Mouse (Mus musculus) megakaryocyte, adult 5-6 weeks (primary cell): ENCODE results near the gene Duxf3. TPM values are rescaled to one million over a fixed set of nuclear protein-coding genes. Genes with fewer than 3 reads are reported as not detected.
"Not testable (repeated sequence)": the region's sequence is repeated elsewhere in the genome, so short reads cannot be mapped to it uniquely, and the experiment has no call there.

Experiments used
- ATAC-seq: 2 replicates; pipeline ENCODE4 v1.8.0; 2016; ENCODE audit warnings: mild to moderate bottlenecking, inconsistent platforms; ENCODE audit not compliant: poor library complexity, severe bottlenecking
- total RNA-seq, 2 experiments: library from RNA; stranded (forward) in 1 of 2; stranded (reverse) in 1 of 2; fragments of 153-499, 151-499 nt in 1 of 2; fragments of 221-1000, 200-1000 nt in 1 of 2; gene quantifications; 2 replicates each; pipeline versions ENCODE4 v1.2.3 to v1.2.4; 2015 to 2017

The Duxf3 gene
- total RNA-seq (2015), result not detected in 2 replicates
- not detected in 2 replicates for total RNA-seq (2017)

DNA sequence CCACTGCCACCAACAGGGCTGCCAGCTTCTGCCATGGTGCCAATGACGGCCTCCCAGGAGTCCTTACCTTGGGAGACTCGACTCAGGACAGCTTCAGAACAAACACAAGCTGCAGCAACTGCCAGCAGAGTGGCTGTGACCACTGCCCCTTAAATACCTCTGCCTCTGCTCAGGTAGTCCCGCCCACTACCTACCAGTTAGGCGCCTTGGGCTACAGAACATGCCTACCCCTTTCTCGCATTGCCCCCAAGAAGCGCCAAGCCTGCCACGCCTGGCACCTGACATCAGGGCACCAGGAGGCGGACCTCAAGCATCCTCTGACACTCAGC is at the start of gene Duxf3:
Duxf3 (minus strand) TSS at position 35 of the 329 bp plus-strand sequence.
- peak; percentile 16 for ATAC-seq

DNA sequence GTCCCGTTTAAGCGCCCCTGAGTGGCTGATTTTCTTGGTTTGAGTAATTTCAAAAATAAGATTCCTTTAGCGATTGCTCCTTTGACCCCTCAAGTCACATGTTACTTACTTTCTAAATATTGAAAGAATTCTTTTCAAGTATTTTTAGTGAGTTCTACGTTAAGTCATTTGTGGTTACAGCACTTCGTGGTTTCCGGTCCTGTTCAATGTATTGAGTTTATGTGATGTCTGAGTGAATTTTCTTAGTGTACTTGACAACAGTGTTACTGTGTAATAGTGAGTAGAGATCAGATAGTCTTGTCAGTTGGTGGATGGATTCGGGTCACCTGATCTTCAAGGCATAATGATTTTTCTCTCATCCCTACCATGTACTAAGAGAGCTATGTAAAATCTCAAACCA is 49.8 kb upstream of the Duxf3 start:
- no peak for ATAC-seq

DNA sequence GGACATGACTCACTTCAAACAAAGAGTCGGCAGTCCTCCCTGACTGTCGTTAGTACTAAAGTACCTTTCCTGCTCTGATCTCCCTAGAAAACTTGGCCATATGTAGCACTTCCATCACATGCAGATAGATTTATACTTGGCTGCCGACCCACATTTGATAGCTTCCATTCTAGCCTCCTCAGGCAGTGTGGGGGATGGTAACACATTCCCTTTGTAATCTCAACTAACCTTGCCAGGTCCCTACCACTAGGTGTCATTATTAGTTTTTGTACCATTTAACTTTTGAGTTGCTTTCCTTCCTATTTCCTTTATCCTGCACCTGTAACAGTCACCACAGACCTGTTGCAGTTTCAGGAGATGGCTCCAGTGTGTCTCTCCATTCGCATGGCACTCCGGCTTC is 26.0 kb upstream of the Duxf3 start:
- ATAC-seq, result no peak

DNA sequence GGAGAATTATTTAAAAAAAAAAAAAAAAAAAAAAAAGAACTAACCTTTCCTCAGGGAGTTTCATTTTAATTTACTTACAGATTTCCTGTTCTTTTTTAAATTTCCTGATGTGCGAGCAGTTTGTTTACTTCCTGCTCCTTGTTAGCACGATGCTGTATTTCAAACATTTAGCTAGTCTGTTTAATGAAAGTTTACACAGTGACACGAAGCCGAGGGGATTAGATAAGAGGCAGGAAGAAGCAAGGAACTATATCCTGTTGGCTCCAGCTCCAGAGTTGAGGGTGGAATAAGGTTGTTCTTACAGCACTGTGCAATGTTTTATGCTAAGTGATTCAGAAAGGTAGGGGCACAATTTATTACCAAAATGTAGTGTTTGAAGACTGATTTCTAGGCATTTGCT is 23.5 kb upstream of the Duxf3 start:
- ATAC-seq, result no peak

DNA sequence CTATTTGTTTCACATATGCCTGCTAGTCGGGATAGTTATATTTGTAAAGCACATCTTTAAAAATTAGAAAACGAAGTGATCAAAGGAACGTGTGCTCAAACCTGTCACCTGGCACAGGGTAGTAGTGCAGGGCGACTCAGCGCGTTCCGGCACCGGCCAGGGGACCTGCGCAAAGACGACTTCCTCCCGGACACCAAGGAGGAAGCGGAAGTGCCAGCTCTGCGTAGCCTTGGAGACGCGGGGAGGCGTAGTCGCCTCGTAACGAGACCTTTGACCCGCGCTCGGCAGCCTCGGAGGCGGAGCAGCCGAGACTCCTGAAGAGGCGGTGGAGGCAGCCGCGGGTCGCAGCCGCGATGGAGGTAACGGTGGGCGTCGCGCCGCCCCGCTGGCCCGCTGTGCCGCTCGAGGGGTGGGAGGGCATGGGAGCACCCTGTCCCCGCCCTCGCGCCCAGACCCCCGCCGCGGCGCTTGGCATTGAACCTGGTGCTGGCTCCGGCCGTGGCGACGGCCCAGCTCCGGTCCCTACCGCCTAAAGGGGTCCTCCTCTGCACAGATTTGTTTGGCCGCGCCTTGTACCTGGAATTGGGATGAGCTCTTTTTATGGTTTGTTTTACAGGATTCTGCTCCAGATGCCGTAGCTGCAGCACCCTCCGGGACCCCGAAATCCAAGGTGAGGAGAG is 22.9 kb upstream of the Duxf3 start, which contains the start of gene Gcc2:
Gcc2 (plus strand) TSS at position 285 of the 680 bp plus-strand sequence.
- peak; percentile 100 for ATAC-seq

DNA sequence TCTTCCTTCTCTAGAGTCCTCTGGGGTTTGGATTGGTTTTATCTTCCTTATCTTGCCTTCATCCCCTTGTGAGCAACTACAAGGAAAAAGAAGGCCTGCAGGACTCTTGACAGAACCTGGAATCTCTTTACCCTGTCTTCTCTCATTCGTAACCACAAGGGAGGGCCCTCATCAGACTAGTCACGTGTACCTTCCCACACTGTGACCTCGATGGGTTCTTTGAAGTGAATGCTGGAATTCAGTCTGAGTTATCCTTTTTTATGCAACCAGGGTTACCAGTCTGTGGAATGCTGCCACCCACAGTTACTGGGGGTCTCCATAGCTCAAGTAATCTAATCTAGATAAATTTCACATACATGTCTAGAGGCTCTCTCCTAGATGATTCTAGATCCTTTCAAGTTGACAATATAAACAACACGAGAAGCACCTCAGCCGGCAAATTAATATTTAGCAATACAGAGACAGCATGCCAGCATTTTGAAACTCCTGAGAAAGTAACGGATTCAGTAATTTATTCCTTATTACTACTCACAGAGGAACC is 22.2 kb upstream of the Duxf3 start:
- peak; percentile 9 for ATAC-seq

DNA sequence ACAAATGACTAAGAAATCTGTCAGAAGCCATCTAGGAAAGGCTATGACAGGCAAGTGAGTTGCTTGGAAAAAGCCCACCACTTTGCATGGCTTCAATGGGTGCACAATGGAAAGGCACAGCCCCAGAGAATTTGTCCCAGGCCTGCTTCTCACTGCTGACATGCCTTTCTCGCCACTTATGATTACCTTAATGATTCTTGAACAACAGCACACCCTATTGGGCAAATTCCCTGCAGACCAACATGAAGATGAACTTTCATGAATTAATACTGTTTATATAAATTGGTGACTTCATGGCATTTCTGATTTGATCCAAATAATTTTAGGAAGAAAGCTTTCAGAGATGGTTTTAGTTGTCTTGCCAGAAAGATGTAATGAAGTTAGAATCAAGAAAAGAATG is 17.1 kb upstream of the Duxf3 start:
- no peak for ATAC-seq

DNA sequence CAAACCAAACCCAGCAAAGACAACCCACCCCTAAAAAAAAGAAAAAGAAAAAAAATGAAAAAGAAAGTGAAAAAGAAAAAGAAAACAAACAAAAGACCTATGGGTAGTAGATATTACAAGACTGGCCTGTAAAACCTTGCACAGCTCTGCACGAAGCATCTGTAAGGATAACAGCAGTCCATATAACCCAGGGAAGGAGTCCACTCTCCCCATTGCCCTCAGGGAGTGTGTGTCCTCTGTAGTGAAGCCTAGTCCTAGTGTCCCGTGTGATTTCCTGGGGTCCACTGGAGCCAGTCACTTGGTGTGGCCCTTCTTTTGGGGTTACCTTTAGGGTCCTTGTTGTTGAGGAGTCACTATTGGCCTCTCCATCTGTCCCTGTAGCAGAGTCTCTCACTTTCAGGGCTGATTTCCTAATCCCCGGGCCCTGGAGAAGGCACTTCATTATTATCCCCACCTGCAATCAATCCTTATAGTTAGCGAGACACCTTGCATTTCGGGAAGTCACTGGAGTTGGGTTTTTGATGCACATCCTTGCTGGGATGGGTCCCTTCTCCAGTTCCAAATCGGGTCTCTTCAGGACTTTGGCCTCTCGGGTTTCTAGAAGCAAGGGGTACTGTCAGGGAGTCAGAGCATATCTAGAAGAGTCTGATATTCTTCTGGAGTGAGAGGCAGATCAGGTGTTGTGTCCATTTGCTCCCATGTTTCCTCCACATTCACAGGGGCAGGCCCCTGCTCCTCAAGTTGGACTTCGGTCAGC is 6.7 kb upstream of the Duxf3 start:
- ATAC-seq, result peak; percentile 62

DNA sequence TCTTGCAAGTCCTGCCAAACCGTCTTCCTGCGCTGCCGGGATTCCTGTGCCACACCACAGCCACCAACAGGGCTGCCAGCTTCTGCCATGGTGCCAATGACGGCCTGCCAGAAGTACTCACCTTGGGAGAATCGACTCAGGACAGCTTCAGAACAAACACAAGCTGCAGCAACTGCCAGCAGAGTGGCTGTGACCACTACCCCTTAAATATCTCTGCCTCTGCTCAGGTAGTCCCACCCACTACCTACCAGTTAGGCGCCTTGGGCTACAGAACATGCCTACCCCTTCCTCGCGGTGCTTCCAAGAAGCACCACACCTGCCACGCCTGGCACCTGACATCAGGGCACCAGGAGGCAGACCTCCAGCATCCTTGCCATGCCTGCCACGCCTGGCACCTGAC is 4.1 kb upstream of the Duxf3 start, which contains the start of gene Gm4981:
Gm4981 (minus strand) TSS at position 89 of the 400 bp plus-strand sequence.
- no peak for ATAC-seq

DNA sequence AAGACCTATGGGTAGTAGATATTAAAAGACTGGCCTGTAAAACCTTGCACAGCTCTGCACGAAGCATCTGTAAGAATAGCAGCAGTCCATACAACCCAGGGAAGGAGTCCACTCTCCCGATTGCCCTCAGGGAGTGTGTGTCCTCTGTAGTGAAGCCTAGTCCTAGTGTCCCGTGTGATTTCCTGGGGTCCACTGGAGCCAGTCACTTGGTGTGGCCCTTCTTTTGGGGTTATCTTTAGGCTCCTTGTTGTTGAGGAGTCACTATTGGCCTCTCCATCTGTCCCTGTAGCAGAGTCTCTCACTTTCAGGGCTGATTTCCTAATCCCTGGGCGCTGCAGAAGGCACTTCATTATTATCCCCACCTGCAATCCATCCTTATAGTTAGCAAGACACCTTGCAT is 2.5 kb upstream of the Duxf3 start:
- not testable (repeated sequence) for ATAC-seq

DNA sequence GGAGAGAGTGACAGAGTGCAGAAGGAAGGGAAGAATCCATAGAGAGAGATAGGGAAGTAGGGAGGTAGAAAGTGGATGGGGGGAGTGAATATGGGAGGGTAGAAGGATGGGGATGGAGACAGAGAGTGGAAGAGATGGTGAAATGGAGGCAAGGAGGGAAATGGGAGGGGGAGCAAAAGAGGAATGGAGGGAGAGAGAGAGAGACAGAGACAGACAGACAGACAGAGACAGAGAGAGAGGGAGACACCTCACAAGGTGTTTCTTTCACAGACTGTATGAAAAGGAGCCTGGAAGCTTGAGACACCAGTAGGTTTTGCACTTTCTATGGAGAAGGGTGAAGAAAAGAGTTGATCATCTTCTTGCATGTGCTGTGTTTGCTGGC is 1.3 kb upstream of the Duxf3 start:
- ATAC-seq, result not testable (repeated sequence)

DNA sequence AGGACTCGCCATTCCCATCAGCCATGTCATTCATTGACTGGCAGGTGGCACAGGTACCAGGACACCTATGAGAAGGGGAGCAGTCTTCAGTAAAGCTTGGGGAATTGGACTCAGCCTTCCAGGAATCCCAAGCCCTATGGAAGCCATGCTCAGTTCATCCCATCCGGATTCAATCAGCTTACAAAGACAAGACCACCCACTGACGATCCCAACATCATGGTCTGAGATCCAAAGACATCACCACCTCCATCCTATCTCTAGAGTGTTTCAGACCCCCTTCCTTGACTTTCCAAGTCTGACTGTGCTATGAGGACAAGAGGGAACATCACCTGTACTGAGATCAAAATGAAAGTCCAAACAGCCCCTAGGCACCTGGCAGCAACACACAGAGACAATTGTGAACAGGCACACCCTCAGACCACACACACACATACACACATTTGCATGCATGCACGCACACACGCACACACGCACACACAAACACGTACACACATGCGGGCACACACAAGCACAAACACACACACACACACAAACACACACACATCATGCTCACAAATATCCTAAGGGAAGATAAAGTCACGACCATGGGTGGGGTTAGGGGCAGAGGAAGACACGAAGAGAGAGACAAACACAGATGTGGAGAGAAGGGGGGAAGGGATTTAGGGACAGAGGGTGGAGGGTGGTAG is 722 bp upstream of the Duxf3 start:
- ATAC-seq, result peak; percentile 7; the same call in 1 of the 2 replicates

DNA sequence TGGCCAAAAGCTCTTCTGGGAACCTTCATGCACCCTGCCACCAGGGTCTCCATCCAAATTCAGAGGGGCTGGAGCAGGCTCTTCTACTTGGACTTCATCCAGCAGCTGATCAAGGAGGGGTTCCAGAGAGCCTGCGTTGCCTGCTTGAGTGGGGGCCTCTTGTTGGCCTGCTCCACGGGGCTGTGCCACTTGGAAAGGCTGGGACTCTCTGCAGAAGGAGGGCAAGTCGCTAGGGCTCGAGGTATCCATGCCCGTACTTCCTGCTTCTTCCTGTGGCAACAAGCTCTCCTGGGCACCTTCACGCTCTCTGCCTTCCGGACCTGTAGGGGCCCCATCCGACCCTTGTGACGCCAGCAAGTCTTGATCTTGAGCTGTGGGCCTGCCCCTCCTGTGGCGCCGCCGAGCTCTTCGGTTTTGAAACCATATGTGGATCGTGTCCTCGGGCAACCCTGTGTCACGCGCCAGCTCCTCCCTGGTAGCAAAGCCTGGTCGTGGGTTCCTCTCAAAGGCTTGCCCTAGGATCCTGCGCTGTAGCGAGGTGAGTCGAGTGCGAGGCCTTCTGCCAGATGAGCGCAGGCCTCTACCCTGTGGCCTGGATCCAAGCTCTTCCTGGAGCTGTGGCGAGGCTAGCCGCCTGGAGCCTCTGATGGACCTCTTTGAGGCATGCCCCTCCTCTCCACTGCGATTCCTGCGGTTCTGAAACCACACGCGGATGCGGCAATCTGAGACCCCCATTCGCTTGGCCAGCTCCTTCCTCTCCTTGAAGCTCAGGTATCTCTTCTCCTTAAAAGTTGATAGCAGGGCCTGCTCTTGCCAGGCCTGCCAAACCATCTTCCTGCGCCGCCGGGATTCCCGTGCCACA is 465 bp downstream of the Duxf3 start:
- ATAC-seq, result peak; percentile 47

DNA sequence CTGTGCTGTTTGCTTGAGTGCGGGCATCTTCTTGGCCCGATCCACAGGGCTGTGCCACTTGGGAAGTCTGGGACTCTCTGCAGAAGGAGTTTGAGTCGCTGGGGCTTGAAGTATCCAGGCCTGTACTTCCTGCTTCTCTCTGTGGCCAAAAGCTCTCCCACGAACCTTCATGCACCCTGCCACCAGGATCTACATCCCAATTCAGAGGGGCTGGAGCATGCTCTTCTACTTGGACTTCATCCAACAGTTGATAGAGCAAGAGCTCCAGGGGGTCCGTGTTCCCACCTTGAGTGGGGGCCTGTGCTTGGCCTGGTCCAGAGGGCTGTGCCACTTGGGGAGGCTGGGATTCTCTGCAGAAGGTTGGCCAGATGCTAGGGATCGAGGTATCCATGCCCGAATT is 1.4 kb downstream of the Duxf3 start:
- ATAC-seq, result not testable (repeated sequence)

DNA sequence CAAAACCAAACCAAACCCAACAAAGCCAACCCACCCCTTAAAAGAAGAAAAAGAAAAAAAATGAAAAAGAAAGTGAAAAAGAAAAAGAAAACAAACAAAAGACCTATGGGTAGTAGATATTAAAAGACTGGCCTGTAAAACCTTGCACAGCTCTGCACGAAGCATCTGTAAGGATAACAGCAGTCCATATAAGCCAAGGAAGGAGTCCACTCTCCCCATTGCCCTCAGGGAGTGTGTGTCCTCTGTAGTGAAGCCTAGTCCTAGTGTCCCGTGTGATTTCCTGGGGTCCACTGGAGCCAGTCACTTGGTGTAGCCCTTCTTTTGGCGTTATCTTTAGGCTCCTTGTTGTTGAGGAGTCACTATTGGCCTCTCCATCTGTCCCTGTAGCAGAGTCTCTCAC is 2.5 kb downstream of the Duxf3 start:
- ATAC-seq, result not testable (repeated sequence)

DNA sequence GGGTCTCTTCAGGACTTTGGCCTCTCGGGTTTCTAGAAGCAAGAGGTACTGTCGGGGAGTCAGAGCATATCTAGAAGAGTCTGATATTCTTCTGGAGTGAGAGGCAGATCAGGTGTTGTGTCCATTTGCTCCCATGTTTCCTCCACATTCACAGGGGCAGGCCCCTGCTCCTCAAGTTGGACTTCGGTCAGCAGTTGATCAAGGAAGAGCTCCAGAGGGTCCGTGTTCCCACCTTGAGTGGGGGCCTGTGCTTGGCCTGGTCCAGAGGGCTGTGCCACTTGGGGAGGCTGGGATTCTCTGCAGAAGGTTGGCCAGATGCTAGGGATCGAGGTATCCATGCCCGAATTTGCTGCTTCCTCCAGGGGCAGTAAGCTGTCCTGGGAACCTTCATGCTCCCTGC is 4.7 kb downstream of the Duxf3 start:
- ATAC-seq, result not testable (repeated sequence)

DNA sequence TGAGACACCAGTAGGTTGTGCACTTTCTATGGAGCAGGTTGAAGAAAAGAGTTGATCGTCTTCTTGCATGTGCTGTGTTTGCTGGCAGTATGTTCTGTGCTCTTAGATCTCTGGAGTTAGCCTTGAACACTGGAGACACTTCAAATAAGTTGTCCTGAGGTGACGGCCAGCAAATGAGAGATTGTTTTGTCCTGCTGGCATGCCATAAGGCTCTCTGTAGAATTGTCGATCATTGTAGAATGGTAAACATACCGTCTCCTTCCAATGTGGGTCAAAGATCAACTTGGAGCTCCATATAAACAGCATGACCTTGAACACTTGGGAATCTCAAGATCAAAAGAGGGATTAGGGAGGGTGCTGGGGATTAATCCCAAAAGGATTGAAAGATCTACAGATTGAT is 6.1 kb downstream of the Duxf3 start:
- ATAC-seq, result not testable (repeated sequence)

DNA sequence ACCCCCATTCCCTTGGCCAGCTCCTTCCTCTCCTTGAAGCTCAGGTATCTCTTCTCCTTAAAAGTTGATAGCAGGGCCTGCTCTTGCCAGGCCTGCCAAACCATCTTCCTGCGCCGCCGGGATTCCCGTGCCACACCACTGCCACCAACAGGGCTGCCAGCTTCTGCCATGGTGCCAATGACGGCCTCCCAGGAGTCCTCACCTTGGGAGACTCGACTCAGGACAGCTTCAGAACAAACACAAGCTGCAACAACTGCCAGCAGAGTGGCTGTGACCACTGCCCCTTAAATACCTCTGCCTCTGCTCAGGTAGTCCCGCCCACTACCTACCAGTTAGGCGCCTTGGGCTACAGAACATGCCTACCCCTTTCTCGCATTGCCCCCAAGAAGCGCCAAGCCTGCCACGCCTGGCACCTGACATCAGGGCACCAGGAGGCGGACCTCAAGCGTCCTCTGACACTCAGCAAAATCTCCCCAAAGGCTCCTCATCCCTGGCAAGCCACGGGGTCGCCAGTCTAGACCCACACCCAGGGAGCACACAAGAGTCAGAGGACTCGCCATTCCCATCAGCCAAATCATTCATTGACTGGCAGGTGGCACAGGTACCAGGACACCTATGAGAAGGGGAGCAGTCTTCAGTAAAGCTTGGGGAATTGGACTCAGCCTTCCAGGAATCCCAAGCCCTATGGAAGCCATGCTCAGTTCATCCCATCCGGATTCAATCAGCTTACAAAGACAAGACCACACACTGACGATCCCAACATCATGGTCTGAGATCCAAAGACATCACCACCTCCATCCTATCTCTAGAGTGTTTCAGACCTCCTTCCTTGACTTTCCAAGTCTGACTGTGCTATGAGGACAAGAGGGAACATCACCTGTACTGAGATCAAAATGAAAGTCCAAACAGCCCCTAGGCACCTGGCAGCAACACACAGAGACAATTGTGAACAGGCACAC is 7.4 kb downstream of the Duxf3 start, which contains the start of gene AW822073:
AW822073 (minus strand) TSS at position 104 of the 959 bp plus-strand sequence.
- ATAC-seq, result not testable (repeated sequence)
